Mouse (Mus musculus): ENCODE data around the gene Gm4791. TPM values are rescaled to one million over a fixed set of nuclear protein-coding genes. Genes with fewer than 3 reads are reported as not detected.

The Gm4791 gene
- polyA plus RNA-seq (2021; fragmentation: Nextera tagmentation) = not detected in 2 replicates
- long read RNA-seq, experiment 1 = 0 reads
- long read RNA-seq, experiment 2 = 0 reads

GRCm38 (mm10) chr9:46998338-46998791, at the start of gene Gm4791:
Gene Gm4791 (plus strand): TSS chr9:46998741.

Measured in left cerebral cortex, adult 6 months (tissue).